Mouse (Mus musculus): ENCODE data around the gene Fut4. TPM values are rescaled to one million over a fixed set of nuclear protein-coding genes. Genes with fewer than 3 reads are reported as not detected.
A peak's percentile ranks its signal among the peaks of the same experiment; 100 is the strongest.

Gene Fut4
- polyA plus RNA-seq (2012; rRNA removed): 12.0 and 18.6 TPM in 2 replicates

GRCm38 (mm10) chr9:14752001-14752522, at the start of gene Fut4:
Fut4 (minus strand) TSS chr9:14752393.
- no peak for DNase-seq (ENCODE audit: low read depth)

GRCm38 (mm10) chr9:14787356-14787755, 35.2 kb upstream of the Fut4 start:
- no peak for DNase-seq (ENCODE audit: low read depth)

DNA sequence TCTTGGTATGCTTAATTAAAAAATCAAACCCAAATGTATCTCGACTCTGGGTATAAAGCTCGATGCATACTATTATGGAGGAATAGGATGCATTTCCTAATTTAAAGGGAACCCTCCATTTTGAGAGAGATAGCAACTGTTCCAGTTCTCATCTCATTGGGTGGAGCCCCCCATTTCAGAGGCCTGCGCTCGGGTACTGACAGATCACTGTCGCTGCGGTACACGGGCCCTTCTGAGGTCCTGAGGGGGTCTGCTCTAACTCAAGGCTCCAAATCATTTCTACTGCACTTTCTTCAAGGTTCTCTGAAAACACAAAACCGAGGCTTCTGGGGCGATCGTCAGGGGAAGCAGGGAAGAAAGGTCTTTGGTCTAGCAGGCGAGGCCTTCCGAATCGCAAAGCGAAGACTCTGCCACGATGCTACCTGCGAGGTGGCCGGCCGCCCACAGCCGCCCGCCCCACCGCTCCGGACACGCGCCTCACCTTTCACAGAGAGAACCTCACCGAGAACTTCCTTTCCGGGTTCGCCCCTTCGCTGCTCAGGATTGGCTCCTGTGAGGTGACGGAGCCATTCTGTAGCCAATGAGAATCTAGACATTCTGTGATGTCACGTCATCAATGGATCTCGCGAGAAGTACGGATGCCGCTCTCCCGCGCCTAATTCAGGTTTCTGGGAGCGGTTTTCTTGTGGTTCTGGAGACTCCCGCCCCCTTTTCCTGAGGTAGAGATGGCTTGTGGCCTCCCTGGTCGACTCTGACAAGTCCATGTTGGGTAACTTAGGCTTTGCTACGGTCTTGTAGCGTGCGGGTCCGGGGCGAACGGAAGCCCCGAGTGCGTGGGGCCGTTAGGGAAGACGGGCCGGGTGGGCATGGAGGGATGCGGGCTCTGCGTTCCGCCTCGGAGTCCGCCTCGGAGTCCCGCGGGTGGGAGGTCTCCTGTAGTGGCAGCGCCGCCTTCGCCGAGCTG, 32.1 kb upstream of the Fut4 start, which contains the start of the genes Mre11a and Ankrd49:
Mre11a (plus strand) TSS at position 616 of the 964 bp plus-strand sequence.
Ankrd49 (minus strand) TSS at position 818 of the 964 bp plus-strand sequence.
- peak; percentile 92 for DNase-seq (ENCODE audit: low read depth)

DNA sequence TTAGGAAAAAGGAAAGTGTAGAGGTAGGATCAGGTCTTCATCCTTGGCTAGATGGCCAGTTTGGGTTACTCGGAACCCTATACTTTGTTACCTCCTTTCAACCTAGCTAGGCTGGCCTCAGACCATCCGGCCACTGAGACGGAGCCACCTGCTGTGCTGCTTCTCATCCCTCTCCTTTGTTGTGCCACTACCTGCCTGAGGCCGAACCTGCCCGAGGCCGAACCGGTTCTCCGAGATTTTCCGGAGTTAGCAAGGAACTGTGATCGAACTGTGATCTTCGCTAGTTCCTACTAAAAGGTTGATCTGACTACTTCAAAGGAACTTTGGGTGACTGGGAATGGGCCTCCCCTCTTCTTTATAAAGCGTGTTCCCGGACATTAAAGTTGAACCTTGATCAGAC, 26.1 kb upstream of the Fut4 start:
- no peak for DNase-seq (ENCODE audit: low read depth)

DNA sequence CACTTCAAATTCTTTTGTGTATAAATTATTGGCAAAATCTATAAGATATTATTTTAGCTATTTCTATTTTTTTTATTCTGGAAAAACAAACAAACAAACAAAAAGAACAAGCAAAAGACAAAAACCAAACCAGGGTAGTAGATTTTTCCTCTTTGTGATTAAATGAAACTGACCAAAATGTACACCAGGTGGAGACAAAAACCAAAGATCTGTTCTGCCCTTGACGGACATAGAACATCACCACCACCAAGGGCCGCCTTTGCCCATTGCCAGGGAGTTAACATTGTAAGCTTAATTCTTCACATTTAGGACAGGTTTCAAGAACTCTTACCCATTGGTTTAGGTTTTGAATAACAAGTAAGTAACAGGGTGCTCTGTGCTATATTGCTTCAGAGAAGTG, 21.6 kb upstream of the Fut4 start:
- DNase-seq (ENCODE audit: low read depth): no peak

GRCm38 (mm10) chr9:14772074-14772473, 19.9 kb upstream of the Fut4 start:
- no peak for DNase-seq (ENCODE audit: low read depth)

- DNase-seq (ENCODE audit: low read depth): no peak
These were observed 18.7 kb upstream of the Fut4 start, which contains the start of gene 1700012B09Rik for GRCm38 (mm10) chr9:14770803-14771471. 1700012B09Rik (minus strand) TSS chr9:14771030.

DNA sequence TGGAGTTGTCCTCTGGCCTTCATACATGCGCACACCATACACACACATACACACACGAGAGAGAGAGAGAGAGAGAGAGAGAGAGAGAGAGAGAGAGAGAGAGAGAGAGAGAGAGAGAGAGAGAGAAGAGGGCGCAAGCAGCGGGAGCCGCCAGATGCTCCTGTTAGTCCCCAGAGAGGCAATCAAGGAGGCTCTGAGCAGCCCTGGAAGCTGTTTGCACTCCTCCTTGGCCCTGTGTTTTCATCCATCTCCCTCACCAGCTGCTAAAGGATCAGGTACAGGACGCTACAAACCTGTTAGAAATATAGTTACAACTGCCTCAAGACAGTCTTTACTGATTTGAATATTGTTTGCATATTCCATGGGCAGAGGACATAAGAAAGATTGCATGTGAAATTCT, 17.6 kb upstream of the Fut4 start:
- no peak for DNase-seq (ENCODE audit: low read depth)

GRCm38 (mm10) chr9:14764765-14765164, 12.6 kb upstream of the Fut4 start:
- DNase-seq (ENCODE audit: low read depth): no peak

- DNase-seq (ENCODE audit: low read depth): no peak
These were observed 7.1 kb upstream of the Fut4 start for GRCm38 (mm10) chr9:14759261-14759660.

GRCm38 (mm10) chr9:14758590-14758989, 6.4 kb upstream of the Fut4 start:
- no peak for DNase-seq (ENCODE audit: low read depth)

GRCm38 (mm10) chr9:14754469-14754868, 2.3 kb upstream of the Fut4 start:
- no peak for DNase-seq (ENCODE audit: low read depth)

- no peak for DNase-seq (ENCODE audit: low read depth)
These were observed 1.8 kb upstream of the Fut4 start for GRCm38 (mm10) chr9:14753947-14754346.

DNA sequence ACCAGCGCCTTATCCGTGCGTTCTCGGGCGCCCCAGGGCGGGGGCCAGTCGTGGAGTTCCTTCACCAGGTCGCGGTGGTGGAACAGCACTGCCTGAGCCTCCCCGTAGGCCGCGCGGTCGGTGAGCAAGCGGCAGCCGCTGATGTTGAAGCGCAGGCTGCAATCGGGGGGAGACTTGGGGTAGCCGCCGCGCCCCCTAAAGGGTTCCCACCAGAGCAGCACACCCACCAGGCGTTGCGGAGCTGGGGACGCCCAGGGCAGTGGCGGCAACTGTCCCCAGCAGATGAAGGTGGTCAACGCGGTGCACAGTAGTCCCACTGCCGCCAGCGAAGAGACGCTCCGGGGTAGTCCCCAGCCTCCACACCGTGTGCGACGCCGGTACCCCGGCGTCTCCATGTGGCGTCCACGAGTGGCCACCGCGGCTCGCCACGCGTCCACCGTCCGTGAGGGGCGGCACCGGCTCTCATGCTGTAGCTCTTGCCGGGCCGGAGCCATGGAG, 641 bp downstream of the Fut4 start:
- DNase-seq (ENCODE audit: low read depth): no peak

GRCm38 (mm10) chr9:14750901-14751502, 1.2 kb downstream of the Fut4 start:
- DNase-seq (ENCODE audit: low read depth): no peak

- DNase-seq (ENCODE audit: low read depth): no peak
These were observed 11.9 kb downstream of the Fut4 start, which contains the start of gene Piwil4 for GRCm38 (mm10) chr9:14740151-14740924. Piwil4 (minus strand) TSS chr9:14740733.

DNA sequence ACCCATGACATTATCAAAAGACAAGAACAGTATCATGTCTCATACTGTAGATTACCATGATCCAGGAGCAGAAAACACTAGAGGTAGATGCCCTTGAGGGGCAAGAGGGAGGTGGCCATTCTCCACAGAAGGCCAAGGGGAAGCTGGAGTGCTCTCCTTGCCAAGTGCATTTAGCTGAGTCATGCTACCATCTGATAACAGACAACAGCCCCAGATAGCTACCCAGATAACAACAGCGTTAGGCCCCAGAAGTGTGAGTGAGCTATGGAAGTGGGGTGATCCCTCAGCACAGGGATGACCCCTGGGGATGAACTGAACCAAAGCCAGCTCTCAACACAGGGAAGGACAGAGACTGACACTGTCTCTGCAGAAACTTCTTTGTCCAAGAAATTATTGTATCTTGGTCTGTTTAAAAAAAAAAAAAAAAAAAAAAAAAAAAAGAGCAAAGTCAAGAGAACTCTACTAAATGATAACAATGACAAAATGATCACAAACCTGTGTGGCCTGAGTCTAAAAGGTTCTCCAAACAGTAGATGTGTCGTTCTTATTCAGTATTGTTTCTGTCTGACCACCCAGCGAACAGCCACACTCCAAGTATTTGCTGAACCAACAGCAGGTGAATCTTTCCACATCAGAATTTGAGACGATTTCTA, 12.6 kb downstream of the Fut4 start:
- no peak for DNase-seq (ENCODE audit: low read depth)

GRCm38 (mm10) chr9:14730941-14731541, 21.2 kb downstream of the Fut4 start:
- DNase-seq (ENCODE audit: low read depth): no peak

- no peak for DNase-seq (ENCODE audit: low read depth)
These were observed 23.8 kb downstream of the Fut4 start for GRCm38 (mm10) chr9:14728365-14728764.

GRCm38 (mm10) chr9:14726629-14727028, 25.6 kb downstream of the Fut4 start:
- no peak for DNase-seq (ENCODE audit: low read depth)
